Mouse (Mus musculus): ENCODE results near the gene Pank3.

DNA sequence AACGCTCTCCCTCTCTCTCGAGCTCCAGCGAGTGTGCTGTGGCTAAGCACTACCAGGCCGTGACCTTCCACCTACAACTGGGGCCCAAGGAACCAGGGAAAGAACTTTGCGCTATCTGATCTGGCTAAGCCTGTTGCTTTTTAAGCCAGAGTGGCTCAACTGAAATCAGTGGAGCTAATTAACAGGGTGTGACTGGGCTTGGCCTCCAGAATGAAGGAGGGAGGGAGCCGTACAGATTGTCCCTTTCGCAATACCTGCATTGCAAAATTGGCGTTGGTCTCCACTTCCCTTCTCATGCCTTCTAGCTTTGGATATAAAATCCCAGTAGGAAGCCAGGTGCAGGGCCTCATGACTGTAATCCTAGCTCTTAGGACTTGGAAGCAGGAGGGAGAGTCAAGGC is 18.7 kb upstream of the Pank3 start:
- TF ChIP-seq GATA1 (IDR thresholded peaks at IDR 0.05; ENCODE audit: low read length): no peak
- TF ChIP-seq TAL1 (IDR thresholded peaks at IDR 0.05; ENCODE audit: low read length): no peak

Data from erythroblast, embryonic 14.5 days (primary cell).